Mouse (Mus musculus): Measurements from ENCODE around the gene Klf13. TPM values are rescaled to one million over a fixed set of nuclear protein-coding genes. Genes with fewer than 3 reads are reported as not detected.

Klf13 gene
- total RNA-seq, 1 experiment: 29.4 TPM

- Histone ChIP-seq H3K9me3 (ENCODE audit: control insufficient read depth, insufficient read depth, low read depth, low read length) (no peaks in the 10 kb centered on the region), H3K4me1 (ENCODE audit: control insufficient read depth in 2 of 2, insufficient read depth in 2 of 2, low read length in 2 of 2, poor library complexity in 1 of 2) (0 out of 4 replicates have a peak, but pooled peaks cover 0 to 3% of the 10 kb centered on the region in 2 experiments), H3K4me3 (ENCODE audit: insufficient read depth in 1 of 2, low read depth in 1 of 2, low read length in 2 of 2, poor library complexity in 1 of 2, severe bottlenecking in 1 of 2) (no peak overlapping the region), H3K27ac (ENCODE audit: insufficient read depth, low read depth, low read length, poor library complexity, severe bottlenecking) (no peak overlapping the region), H3K9ac (ENCODE audit: insufficient read depth, low read depth, low read length, poor library complexity, severe bottlenecking) (no peak overlapping the region), H3K36me3 (ENCODE audit: control insufficient read depth, insufficient read depth, low read length, poor library complexity, severe bottlenecking) (no peaks in the 10 kb centered on the region)
- in situ Hi-C loops (cut with MboI; ENCODE audit: low sequenced_read_pairs in 2 of 2, unreplicated experiment in 2 of 2): no loop called here
- DNase-seq (ENCODE audit: low read depth, low spot score): no peak
- TF ChIP-seq MAFK (IDR thresholded peaks at IDR 0.05; ENCODE audit: insufficient read depth, low read depth, low read length) (no peak), HCFC1 (IDR thresholded peaks at IDR 0.05; ENCODE audit: borderline replicate concordance, insufficient read depth, low read length) (no peak), CHD2 (IDR thresholded peaks at IDR 0.05; ENCODE audit: low read depth, low read length) (no peak), ZNF384 (IDR thresholded peaks at IDR 0.05; ENCODE audit: low read depth, low read length) (no peak), ZC3H11A (IDR thresholded peaks at IDR 0.05; ENCODE audit: borderline replicate concordance, low read depth, low read length) (no peak)
These were observed 64.8 kb downstream of the Klf13 start for GRCm38 (mm10) chr7:63873880-63874279.

GRCm38 (mm10) chr7:63871698-63872097 is 67.0 kb downstream of the Klf13 start:
- Histone ChIP-seq H3K36me3 (ENCODE audit: control insufficient read depth, insufficient read depth, low read length, poor library complexity, severe bottlenecking) (no peaks in the 10 kb centered on the region), H3K9me3 (ENCODE audit: control insufficient read depth, insufficient read depth, low read depth, low read length) (no peaks in the 10 kb centered on the region), H3K9ac (ENCODE audit: insufficient read depth, low read depth, low read length, poor library complexity, severe bottlenecking) (no peak overlapping the region), H3K4me1 (ENCODE audit: control insufficient read depth in 2 of 2, insufficient read depth in 2 of 2, low read length in 2 of 2, poor library complexity in 1 of 2) (0 out of 4 replicates have a peak, but pooled peaks cover 0 to 3% of the 10 kb centered on the region in 2 experiments), H3K27ac (ENCODE audit: insufficient read depth, low read depth, low read length, poor library complexity, severe bottlenecking) (no peak overlapping the region), H3K4me3 (ENCODE audit: insufficient read depth in 1 of 2, low read depth in 1 of 2, low read length in 2 of 2, poor library complexity in 1 of 2, severe bottlenecking in 1 of 2) (no peak overlapping the region)
- DNase-seq (ENCODE audit: low read depth, low spot score): no peak
- TF ChIP-seq MAFK (IDR thresholded peaks at IDR 0.05; ENCODE audit: insufficient read depth, low read depth, low read length) (no peak), HCFC1 (IDR thresholded peaks at IDR 0.05; ENCODE audit: borderline replicate concordance, insufficient read depth, low read length) (no peak), ZC3H11A (IDR thresholded peaks at IDR 0.05; ENCODE audit: borderline replicate concordance, low read depth, low read length) (no peak), ZNF384 (IDR thresholded peaks at IDR 0.05; ENCODE audit: low read depth, low read length) (no peak), CHD2 (IDR thresholded peaks at IDR 0.05; ENCODE audit: low read depth, low read length) (no peak)
- in situ Hi-C loops (cut with MboI; ENCODE audit: low sequenced_read_pairs in 2 of 2, unreplicated experiment in 2 of 2): no loop called here

- Histone ChIP-seq H3K9me3 (ENCODE audit: control insufficient read depth, insufficient read depth, low read depth, low read length) (no peaks in the 10 kb centered on the region), H3K4me3 (ENCODE audit: insufficient read depth in 1 of 2, low read depth in 1 of 2, low read length in 2 of 2, poor library complexity in 1 of 2, severe bottlenecking in 1 of 2) (no peak overlapping the region), H3K9ac (ENCODE audit: insufficient read depth, low read depth, low read length, poor library complexity, severe bottlenecking) (no peak overlapping the region), H3K4me1 (ENCODE audit: control insufficient read depth in 2 of 2, insufficient read depth in 2 of 2, low read length in 2 of 2, poor library complexity in 1 of 2) (no peaks in the 10 kb centered on the region), H3K27ac (ENCODE audit: insufficient read depth, low read depth, low read length, poor library complexity, severe bottlenecking) (no peak overlapping the region), H3K36me3 (ENCODE audit: control insufficient read depth, insufficient read depth, low read length, poor library complexity, severe bottlenecking) (no peaks in the 10 kb centered on the region)
- DNase-seq (ENCODE audit: low read depth, low spot score): no peak
- in situ Hi-C loops (cut with MboI; ENCODE audit: low sequenced_read_pairs in 2 of 2, unreplicated experiment in 2 of 2): no loop called here
- TF ChIP-seq ZC3H11A (IDR thresholded peaks at IDR 0.05; ENCODE audit: borderline replicate concordance, low read depth, low read length) (no peak), MAFK (IDR thresholded peaks at IDR 0.05; ENCODE audit: insufficient read depth, low read depth, low read length) (no peak)
These were observed 70.3 kb downstream of the Klf13 start for GRCm38 (mm10) chr7:63868356-63868918.

- Histone ChIP-seq H3K4me1 (ENCODE audit: control insufficient read depth in 2 of 2, insufficient read depth in 2 of 2, low read length in 2 of 2, poor library complexity in 1 of 2) (no peaks in the 10 kb centered on the region), H3K4me3 (ENCODE audit: insufficient read depth in 1 of 2, low read depth in 1 of 2, low read length in 2 of 2, poor library complexity in 1 of 2, severe bottlenecking in 1 of 2) (no peak overlapping the region), H3K27ac (ENCODE audit: insufficient read depth, low read depth, low read length, poor library complexity, severe bottlenecking) (no peak overlapping the region), H3K9ac (ENCODE audit: insufficient read depth, low read depth, low read length, poor library complexity, severe bottlenecking) (no peak overlapping the region), H3K36me3 (ENCODE audit: control insufficient read depth, insufficient read depth, low read length, poor library complexity, severe bottlenecking) (no peaks in the 10 kb centered on the region), H3K9me3 (ENCODE audit: control insufficient read depth, insufficient read depth, low read depth, low read length) (no peaks in the 10 kb centered on the region)
- in situ Hi-C loops (cut with MboI; ENCODE audit: low sequenced_read_pairs in 2 of 2, unreplicated experiment in 2 of 2): no loop called here
- no peak for TF ChIP-seq ZC3H11A (IDR thresholded peaks at IDR 0.05; ENCODE audit: borderline replicate concordance, low read depth, low read length)
- no peak for TF ChIP-seq HCFC1 (IDR thresholded peaks at IDR 0.05; ENCODE audit: borderline replicate concordance, insufficient read depth, low read length)
- TF ChIP-seq ZNF384 (IDR thresholded peaks at IDR 0.05; ENCODE audit: low read depth, low read length): no peak
- no peak for TF ChIP-seq CHD2 (IDR thresholded peaks at IDR 0.05; ENCODE audit: low read depth, low read length)
- TF ChIP-seq MAFK (IDR thresholded peaks at IDR 0.05; ENCODE audit: insufficient read depth, low read depth, low read length): no peak
- no peak for DNase-seq (ENCODE audit: low read depth, low spot score)
These were observed 72.8 kb downstream of the Klf13 start for GRCm38 (mm10) chr7:63865911-63866310.

- H3K9me3 ChIP-seq (ENCODE audit: control insufficient read depth, insufficient read depth, low read depth, low read length): no peaks in the 10 kb centered on the region
- in situ Hi-C loops (cut with MboI; ENCODE audit: low sequenced_read_pairs in 2 of 2, unreplicated experiment in 2 of 2): no loop called here
- H3K27ac ChIP-seq (ENCODE audit: insufficient read depth, low read depth, low read length, poor library complexity, severe bottlenecking): no peak overlapping the region
- DNase-seq (ENCODE audit: low read depth, low spot score): no peak
- H3K9ac ChIP-seq (ENCODE audit: insufficient read depth, low read depth, low read length, poor library complexity, severe bottlenecking): no peak overlapping the region
- H3K4me3 ChIP-seq (ENCODE audit: insufficient read depth in 1 of 2, low read depth in 1 of 2, low read length in 2 of 2, poor library complexity in 1 of 2, severe bottlenecking in 1 of 2): no peak overlapping the region
- TF ChIP-seq ZC3H11A (IDR thresholded peaks at IDR 0.05; ENCODE audit: borderline replicate concordance, low read depth, low read length): no peak
- no peak for TF ChIP-seq HCFC1 (IDR thresholded peaks at IDR 0.05; ENCODE audit: borderline replicate concordance, insufficient read depth, low read length)
- TF ChIP-seq ZNF384 (IDR thresholded peaks at IDR 0.05; ENCODE audit: low read depth, low read length): no peak
- TF ChIP-seq MAFK (IDR thresholded peaks at IDR 0.05; ENCODE audit: insufficient read depth, low read depth, low read length): no peak
- TF ChIP-seq CHD2 (IDR thresholded peaks at IDR 0.05; ENCODE audit: low read depth, low read length): no peak
- H3K4me1 ChIP-seq (ENCODE audit: control insufficient read depth in 2 of 2, insufficient read depth in 2 of 2, low read length in 2 of 2, poor library complexity in 1 of 2): peaks cover 3 to 5% of the 10 kb centered on the region in 2 experiments; a peak in 2 of 4 replicates
- H3K36me3 ChIP-seq (ENCODE audit: control insufficient read depth, insufficient read depth, low read length, poor library complexity, severe bottlenecking): no peaks in the 10 kb centered on the region
These were observed 75.7 kb downstream of the Klf13 start for GRCm38 (mm10) chr7:63863046-63863445.
